ENCODE assay signal across 8 mouse cellular contexts in the genomic region with DNA sequence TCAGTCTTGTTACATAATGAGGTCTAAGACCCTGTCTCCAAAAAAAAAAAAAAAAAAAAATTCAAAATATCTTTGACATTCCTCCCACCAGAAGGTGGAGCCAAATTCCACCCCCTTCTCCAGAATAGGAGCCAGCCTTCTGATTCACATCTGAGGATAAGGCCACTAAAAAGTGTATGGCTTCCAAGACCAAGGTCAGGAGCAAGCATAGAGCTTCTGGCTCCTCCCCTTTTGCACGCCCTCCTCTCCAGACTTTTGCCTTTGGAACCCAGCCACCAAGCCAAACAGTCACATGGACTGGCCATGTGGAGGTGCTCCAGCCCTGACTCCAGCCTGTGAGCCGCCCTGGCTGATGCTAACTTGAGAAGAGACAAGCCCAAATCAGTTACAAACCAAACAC. TPM values are rescaled to one million over a fixed set of nuclear protein-coding genes. Genes with fewer than 3 reads are reported as not detected.
DNase-seq lines count a peak whose midpoint lies in the region; ATAC-seq and TF ChIP-seq lines count a peak whose summit lies in the region.

No protein-coding gene starts in this region.

- H3K4me2 ChIP-seq in kidney, postnatal 0 days (ENCODE audit: low read length), result no peak overlapping the region
- no peak overlapping the region for H3K4me2 ChIP-seq in stomach, postnatal 0 days (replicated peaks; ENCODE audit: low read depth)

- H3K36me3 ChIP-seq in kidney, postnatal 0 days (ENCODE audit: insufficient read depth, low read length), result no peaks in the 10 kb centered on the region
- H3K36me3 ChIP-seq in stomach, postnatal 0 days (ENCODE audit: control insufficient read depth, insufficient read depth, low read length), result no peaks in the 10 kb centered on the region

- no peak overlapping the region for H3K9ac ChIP-seq in kidney, postnatal 0 days (ENCODE audit: low read depth, low read length)
- no peak overlapping the region for H3K9ac ChIP-seq in stomach, postnatal 0 days (ENCODE audit: low read length)

- H3K4me3 ChIP-seq in kidney, postnatal 0 days (replicated peaks; ENCODE audit: low read depth, low read length), result no peak overlapping the region
- no peak overlapping the region for H3K4me3 ChIP-seq in stomach, postnatal 0 days (ENCODE audit: low read depth, low read length)

- no peak overlapping the region for H3K27ac ChIP-seq in kidney, postnatal 0 days
- no peak overlapping the region; the same call in 1 of the 2 replicates for H3K27ac ChIP-seq in stomach, postnatal 0 days (replicated peaks)

- WGBS in kidney, postnatal 0 days, result 66% methylated on average over 2 of the region's 2 CpGs
- WGBS in stomach, postnatal 0 days, result 53% methylated on average over 2 of the region's 2 CpGs

- no peaks in the 10 kb centered on the region for H3K27me3 ChIP-seq in kidney, postnatal 0 days (ENCODE audit: insufficient read depth, low read length)
- no peaks in the 10 kb centered on the region for H3K27me3 ChIP-seq in stomach, postnatal 0 days (ENCODE audit: control insufficient read depth, insufficient read depth, low read length)

- TF ChIP-seq EP300 in stomach, postnatal 0 days (optimal IDR thresholded peaks at IDR 0.05), result no peak

- H3K9me3 ChIP-seq in kidney, postnatal 0 days (replicated peaks; ENCODE audit: low read length), result no peaks in the 10 kb centered on the region
- H3K9me3 ChIP-seq in stomach, postnatal 0 days (ENCODE audit: control insufficient read depth, low read length), result no peaks in the 10 kb centered on the region

- H3K4me1 ChIP-seq in kidney, postnatal 0 days (replicated peaks; ENCODE audit: insufficient read depth, low read length), result no peaks in the 10 kb centered on the region
- H3K4me1 ChIP-seq in stomach, postnatal 0 days (replicated peaks; ENCODE audit: control insufficient read depth, insufficient read depth), result no peaks in the 10 kb centered on the region

- DNase-seq in left cerebral cortex, postnatal 4 days, result peak; percentile 4
- DNase-seq in left cerebral cortex, adult 8-10 months (ENCODE audit: low spot score in 2 of 2), result no peak
- peak; percentile 84 to 86 for DNase-seq in adrenal gland, postnatal 36 days
- peak; percentile 75 for DNase-seq in kidney, postnatal 0 days (ENCODE audit: low spot score)
- peak; percentile 78 for DNase-seq in stomach, postnatal 0 days (ENCODE audit: low spot score)
- DNase-seq in spleen, postnatal 10 days (ENCODE audit: low spot score in 2 of 2), result no peak
- no peak for DNase-seq in frontal cortex, postnatal 14 days (ENCODE audit: low spot score in 2 of 2)
- no peak for DNase-seq in embryo, embryonic 9.5 days (ENCODE audit: extremely low spot score)

- ATAC-seq in kidney, postnatal 0 days (replicated peaks; ENCODE audit: low FRiP score, low read depth), result peak; percentile 58
- ATAC-seq in stomach, postnatal 0 days (ENCODE audit: low FRiP score, low TSS enrichment), result peak; percentile 62

- intact Hi-C loops in left cerebral cortex, postnatal 4 days (cut with DNase I), result no loop called here

- peak; percentile 63 for TF ChIP-seq CTCF in kidney, postnatal 0 days (IDR thresholded peaks at IDR 0.05; ENCODE audit: low read depth)
- peak; percentile 66 for TF ChIP-seq CTCF in stomach, postnatal 0 days (IDR thresholded peaks at IDR 0.05; ENCODE audit: low read depth)

RNA-seq across cellular contexts. Expression of a gene that starts 35.3 kb away (rescaled TPM):
- 10 to 100 TPM; 13.6 to 15.6 TPM for total RNA-seq in left cerebral cortex, postnatal 4 days (2021)
- 10 to 100 TPM in 3 of 4 experiments, 1 to 10 TPM in 1; 8.6 to 12.5 (median 10.2) TPM for total RNA-seq in left cerebral cortex, adult 8-10 months (2022)
- total RNA-seq in adrenal gland, postnatal 36 days (2021), result 10 to 100 TPM; 42.1 to 43.0 TPM
- polyA plus RNA-seq in kidney, postnatal 0 days (2015; fragmentation: Nextera tagmentation; extraction: Ambion mirVana), result 42.8 and 51.6 TPM in 2 replicates
- 70.1 and 77.1 TPM in 2 replicates for polyA plus RNA-seq in stomach, postnatal 0 days (2015; fragmentation: Nextera tagmentation; extraction: Ambion mirVana)

Comparison
In these comparisons a context has a peak if more than half of its experiments do, and no peak if none do; other contexts are left out.
1. DNase-seq: peak in left cerebral cortex, postnatal 4 days (single experiment), adrenal gland, postnatal 36 days (2 of 2), kidney, postnatal 0 days (single experiment) and stomach, postnatal 0 days (single experiment); none in left cerebral cortex, adult 8-10 months (0 of 2), spleen, postnatal 10 days (0 of 2), frontal cortex, postnatal 14 days (0 of 2) and embryo, embryonic 9.5 days (single experiment).